Mouse (Mus musculus) CD4-positive naive resting alpha-beta T cell, adult 76 days (primary cell): Measurements from ENCODE around the gene Med23. TPM values are rescaled to one million over a fixed set of nuclear protein-coding genes. Genes with fewer than 3 reads are reported as not detected.

ENCODE experiments used
- total RNA-seq: library from RNA; stranded (reverse); gene quantifications from one replicate; pipeline ENCODE4 v1.2.4, GENCODE M21; 2023

The Med23 gene
- total RNA-seq: 41.2 TPM

DNA sequence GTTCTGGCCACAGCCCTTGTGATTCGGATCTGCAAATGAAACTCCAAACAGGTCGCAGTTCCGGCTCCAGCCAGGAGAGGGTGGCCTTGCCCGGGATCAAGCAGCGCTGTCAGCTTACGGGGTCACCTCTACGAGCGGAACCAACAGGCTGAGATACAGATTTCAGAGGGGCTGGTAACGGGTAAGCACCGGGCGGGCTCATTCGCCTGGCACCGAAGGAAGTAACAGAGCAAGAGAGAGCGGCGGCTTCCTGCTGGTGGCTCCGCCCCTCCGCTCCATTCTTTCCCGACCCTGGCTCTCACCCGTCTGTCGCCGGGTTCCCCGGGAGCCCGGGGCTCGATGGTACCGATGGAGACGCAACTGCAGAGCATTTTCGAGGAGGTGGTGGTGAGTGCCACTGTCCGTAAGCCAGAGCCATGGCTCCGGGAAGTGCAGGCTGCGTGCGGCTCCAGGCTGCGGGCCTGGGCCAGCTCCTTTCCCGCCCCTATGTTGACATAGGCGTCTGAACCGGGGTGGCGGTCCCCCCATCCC, at the start of gene Med23:
Gene Med23 (plus strand): TSS at position 227 of the 531 bp plus-strand sequence.

DNA sequence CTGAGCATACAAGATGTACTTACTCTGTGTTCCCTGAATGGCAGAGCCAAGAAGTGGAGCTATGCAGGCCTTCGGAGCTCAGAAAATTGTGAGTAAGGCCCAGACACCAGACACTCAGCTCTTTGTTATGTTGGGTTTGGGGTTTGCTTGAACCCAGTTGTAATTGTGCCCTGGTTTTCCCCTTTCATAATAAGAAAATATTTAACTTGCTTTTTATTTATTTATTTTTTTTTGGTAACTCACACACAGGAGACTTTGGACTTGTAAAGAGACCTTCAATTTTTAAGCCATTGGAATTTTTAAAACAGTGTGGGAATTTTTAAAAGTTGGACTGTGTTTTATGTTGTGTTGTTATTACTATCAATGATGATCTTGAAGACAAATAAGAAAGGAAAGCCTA, 27.1 kb upstream of the Med23 start, which contains the start of gene Enpp3:
Gene Enpp3 (minus strand): TSS at position 148 of the 400 bp plus-strand sequence.

DNA sequence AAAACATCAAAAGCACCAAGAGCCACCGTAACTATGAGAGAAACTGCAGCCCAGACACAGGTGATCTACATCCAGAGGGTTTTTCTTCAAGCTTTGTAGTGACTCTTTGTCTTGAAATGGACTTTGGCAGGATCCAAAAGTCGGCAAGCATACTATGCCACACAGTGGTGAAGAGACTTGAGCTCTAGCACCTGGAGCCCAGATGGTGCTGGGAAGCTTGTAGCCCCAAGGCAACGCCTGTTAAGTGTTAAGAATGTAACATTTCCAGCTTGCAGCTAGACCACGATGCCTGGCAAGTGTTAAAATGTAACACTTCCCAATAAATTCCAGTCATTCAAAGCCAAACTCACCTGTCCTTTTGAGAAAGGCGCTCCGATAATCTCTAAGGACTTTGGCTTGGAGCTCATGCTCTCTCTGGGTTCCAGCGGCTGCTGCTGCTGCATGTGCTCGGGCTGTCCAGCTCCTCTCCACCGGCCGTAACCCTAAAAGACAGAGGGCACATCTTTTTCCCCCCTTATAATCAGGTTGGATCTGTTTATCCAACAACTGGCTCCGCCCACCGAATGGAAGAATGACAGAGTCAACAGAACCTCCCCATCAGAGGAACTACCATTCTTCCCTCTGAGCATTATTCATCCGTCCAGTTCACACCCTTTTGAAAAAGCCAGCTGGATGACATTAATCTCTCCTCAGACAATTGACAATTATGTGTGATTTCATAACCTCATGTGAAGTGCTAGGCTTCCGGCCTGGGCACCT, 57.4 kb downstream of the Med23 start, which contains the start of gene Arg1:
Gene Arg1 (minus strand): TSS at position 523 of the 759 bp plus-strand sequence.

Other genes starting within 250 kb of the Med23 start
- 7.4 TPM for gene Enpp1, start 157.8 kb upstream of the Med23 start, total RNA-seq
- gene Enpp3, start 27.2 kb upstream of the Med23 start, total RNA-seq: not detected
- gene Arg1, start 57.5 kb downstream of the Med23 start, total RNA-seq: not detected